Mouse (Mus musculus): ENCODE data around the gene Astn2. TPM values are rescaled to one million over a fixed set of nuclear protein-coding genes. Genes with fewer than 3 reads are reported as not detected.

Gene Astn2
- polyA plus RNA-seq, 1 experiment = not detected

DNA sequence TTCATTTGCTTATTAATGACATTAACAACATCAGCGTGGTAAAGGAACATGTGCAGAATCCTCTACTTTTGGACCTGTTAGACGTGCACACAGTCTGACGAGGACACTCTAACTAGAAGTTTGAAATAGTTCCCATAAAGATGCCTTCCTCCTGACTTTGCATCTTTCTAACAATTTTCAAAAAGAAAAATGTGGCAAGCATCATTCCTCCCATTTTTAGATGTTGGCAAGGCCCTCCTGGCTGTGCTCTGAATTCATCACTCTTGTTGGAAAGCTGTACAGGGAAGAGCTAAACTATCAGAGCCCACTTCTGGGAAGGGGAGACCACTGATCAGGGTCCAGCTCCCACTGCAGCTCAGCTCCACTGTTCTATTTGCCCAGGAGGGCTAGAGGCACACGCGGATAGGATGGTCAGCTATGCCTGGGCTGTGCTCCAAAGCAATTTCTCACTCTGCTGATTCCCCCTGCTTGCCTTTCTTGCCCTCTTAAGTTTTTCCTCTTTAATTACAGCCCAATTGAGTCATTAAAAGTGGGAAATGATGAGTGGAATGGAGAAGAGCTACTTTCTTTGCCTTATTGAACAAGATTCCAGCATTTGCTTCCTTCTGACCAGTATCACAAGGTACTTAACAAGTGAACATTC, 630.9 kb downstream of the Astn2 start:
- no peak overlapping the region for H3K27ac ChIP-seq (ENCODE audit: insufficient read depth, low read depth, low read length)
- no peaks in the 10 kb centered on the region for H3K4me1 ChIP-seq (ENCODE audit: control insufficient read depth, insufficient read depth, low read length)
- no peak for TF ChIP-seq POLR2A (IDR thresholded peaks at IDR 0.05; ENCODE audit: borderline replicate concordance, low read depth, low read length)
- no peak for TF ChIP-seq CTCF (IDR thresholded peaks at IDR 0.05; ENCODE audit: low read depth, low read length)
- H3K4me3 ChIP-seq (ENCODE audit: insufficient read depth, low read length) = no peak overlapping the region

DNA sequence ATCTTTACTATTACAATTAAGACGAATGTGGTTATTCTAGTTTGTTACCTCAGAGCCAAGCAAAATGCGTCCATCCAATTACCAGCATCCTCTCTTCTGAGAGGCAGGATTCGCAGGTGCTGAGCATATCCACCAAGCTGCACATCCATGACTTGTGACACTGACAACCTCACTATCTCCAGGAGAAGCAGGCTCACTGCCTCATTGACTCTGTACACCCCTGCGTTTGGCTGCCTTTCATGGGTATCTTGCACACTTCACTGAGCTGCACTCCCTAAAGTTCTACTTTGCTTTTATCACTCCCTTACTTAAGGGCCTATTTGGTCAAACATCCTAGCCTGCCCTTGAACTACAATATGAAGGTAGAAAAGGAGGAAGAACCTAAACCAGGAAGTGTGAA, 633.5 kb downstream of the Astn2 start:
- H3K4me1 ChIP-seq (ENCODE audit: control insufficient read depth, insufficient read depth, low read length) = no peaks in the 10 kb centered on the region

DNA sequence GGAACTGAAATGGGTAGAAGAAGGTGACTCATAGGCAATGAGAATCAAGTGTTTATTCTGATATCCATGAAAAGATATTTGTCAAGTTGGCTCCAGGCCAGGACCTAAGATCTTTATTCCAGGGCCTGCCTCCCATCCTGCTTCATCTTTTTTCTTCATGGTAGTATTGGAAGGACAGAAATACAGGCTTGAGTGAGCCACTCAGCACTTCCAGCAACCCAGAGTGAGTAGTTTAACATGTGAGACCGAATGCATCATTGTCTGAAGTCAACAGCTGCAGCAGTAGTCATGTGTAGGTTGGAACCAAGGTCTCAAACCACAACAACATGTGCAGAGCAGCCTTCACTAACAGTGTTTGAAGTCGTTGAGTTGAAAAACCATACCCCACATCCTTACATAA, 636.5 kb downstream of the Astn2 start:
- no peak for TF ChIP-seq POLR2A (IDR thresholded peaks at IDR 0.05; ENCODE audit: borderline replicate concordance, low read depth, low read length)
- no peak for TF ChIP-seq CTCF (IDR thresholded peaks at IDR 0.05; ENCODE audit: low read depth, low read length)
- no peak overlapping the region for H3K4me3 ChIP-seq (ENCODE audit: insufficient read depth, low read length)
- H3K4me1 ChIP-seq (ENCODE audit: control insufficient read depth, insufficient read depth, low read length) = no peaks in the 10 kb centered on the region
- no peak overlapping the region for H3K27ac ChIP-seq (ENCODE audit: insufficient read depth, low read depth, low read length)

More for the DNA sequence above, 633.5 kb downstream of the Astn2 start:
- no peak for TF ChIP-seq POLR2A (IDR thresholded peaks at IDR 0.05; ENCODE audit: borderline replicate concordance, low read depth, low read length)
- no peak for TF ChIP-seq CTCF (IDR thresholded peaks at IDR 0.05; ENCODE audit: low read depth, low read length)
- H3K4me3 ChIP-seq (ENCODE audit: insufficient read depth, low read length) = no peak overlapping the region
- H3K27ac ChIP-seq (ENCODE audit: insufficient read depth, low read depth, low read length) = no peak overlapping the region

DNA sequence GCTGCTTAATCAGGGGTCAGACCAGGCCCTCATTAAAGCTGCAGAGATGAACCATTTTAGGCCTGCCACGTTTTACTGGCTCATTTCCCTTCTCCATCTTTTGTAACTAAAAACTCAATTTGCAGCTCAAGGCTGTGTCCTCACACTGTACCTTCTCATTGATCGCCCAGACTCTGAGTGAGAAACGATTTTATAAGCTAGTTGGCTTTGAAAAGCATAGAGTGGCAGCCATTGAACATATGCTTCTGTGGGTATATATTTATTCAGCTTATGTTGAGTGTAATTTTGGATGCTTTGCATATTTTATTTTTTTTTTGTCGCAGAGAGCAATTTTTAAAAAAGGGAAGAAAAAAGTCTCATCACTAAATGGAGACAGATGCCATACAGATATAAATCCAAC, 637.0 kb downstream of the Astn2 start:
- TF ChIP-seq POLR2A (IDR thresholded peaks at IDR 0.05; ENCODE audit: borderline replicate concordance, low read depth, low read length) (no peak), CTCF (IDR thresholded peaks at IDR 0.05; ENCODE audit: low read depth, low read length) (no peak)
- Histone ChIP-seq H3K27ac (ENCODE audit: insufficient read depth, low read depth, low read length) (no peak overlapping the region), H3K4me1 (ENCODE audit: control insufficient read depth, insufficient read depth, low read length) (no peaks in the 10 kb centered on the region), H3K4me3 (ENCODE audit: insufficient read depth, low read length) (no peak overlapping the region)

DNA sequence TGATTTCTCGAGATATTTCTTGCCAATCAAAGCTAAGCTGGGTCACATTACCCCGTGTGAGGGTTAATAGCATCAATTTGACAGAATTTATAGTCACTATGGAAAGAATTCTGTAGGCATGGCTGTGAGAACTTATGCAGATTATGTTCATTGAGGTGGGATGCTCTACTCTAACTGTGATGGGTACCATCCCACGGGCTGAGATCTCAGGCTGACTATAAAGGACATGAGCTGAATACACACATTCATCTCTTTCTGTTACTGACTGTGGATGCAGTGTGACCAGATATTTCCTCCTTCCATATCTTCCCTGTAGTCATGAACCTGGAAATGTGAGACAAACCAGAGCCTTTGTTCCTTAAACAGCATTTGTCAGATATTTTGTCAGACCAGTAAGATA, 639.1 kb downstream of the Astn2 start:
- Histone ChIP-seq H3K4me1 (ENCODE audit: control insufficient read depth, insufficient read depth, low read length) (no peaks in the 10 kb centered on the region), H3K27ac (ENCODE audit: insufficient read depth, low read depth, low read length) (no peak overlapping the region), H3K4me3 (ENCODE audit: insufficient read depth, low read length) (no peak overlapping the region)
- TF ChIP-seq CTCF (IDR thresholded peaks at IDR 0.05; ENCODE audit: low read depth, low read length) = no peak
- TF ChIP-seq POLR2A (IDR thresholded peaks at IDR 0.05; ENCODE audit: borderline replicate concordance, low read depth, low read length) = no peak

DNA sequence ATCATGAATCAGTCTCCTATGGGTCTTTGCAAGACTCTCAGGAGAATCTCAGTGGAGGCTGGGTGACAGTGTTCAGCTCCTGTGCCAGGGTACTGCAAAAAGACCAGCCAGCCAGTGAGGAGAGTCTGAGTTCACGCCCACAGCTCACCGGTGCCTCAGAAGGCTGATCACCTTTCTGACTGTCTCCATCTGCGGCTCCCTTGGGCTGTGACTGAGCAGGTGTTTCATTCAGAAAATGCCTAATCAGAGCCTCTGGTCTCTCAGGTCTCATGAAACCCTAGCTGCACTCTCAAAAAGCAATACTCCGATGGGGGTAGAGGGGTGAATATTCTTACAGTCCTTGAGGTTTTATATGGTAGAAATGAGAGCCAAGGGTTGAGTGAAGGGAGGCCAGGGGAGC, 640.1 kb downstream of the Astn2 start:
- Histone ChIP-seq H3K4me1 (ENCODE audit: control insufficient read depth, insufficient read depth, low read length) (no peaks in the 10 kb centered on the region), H3K4me3 (ENCODE audit: insufficient read depth, low read length) (no peak overlapping the region), H3K27ac (ENCODE audit: insufficient read depth, low read depth, low read length) (no peak overlapping the region)
- TF ChIP-seq CTCF (IDR thresholded peaks at IDR 0.05; ENCODE audit: low read depth, low read length) (no peak), POLR2A (IDR thresholded peaks at IDR 0.05; ENCODE audit: borderline replicate concordance, low read depth, low read length) (no peak)

- no peak overlapping the region for H3K27ac ChIP-seq (ENCODE audit: insufficient read depth, low read depth, low read length)
- H3K4me1 ChIP-seq (ENCODE audit: control insufficient read depth, insufficient read depth, low read length) = no peaks in the 10 kb centered on the region
- no peak overlapping the region for H3K4me3 ChIP-seq (ENCODE audit: insufficient read depth, low read length)
- no peak for TF ChIP-seq POLR2A (IDR thresholded peaks at IDR 0.05; ENCODE audit: borderline replicate concordance, low read depth, low read length)
- no peak for TF ChIP-seq CTCF (IDR thresholded peaks at IDR 0.05; ENCODE audit: low read depth, low read length)
Observed at GRCm38 (mm10) chr4:65763823-65764222, 640.6 kb downstream of the Astn2 start.

- TF ChIP-seq POLR2A (IDR thresholded peaks at IDR 0.05; ENCODE audit: borderline replicate concordance, low read depth, low read length) = no peak
- no peak for TF ChIP-seq CTCF (IDR thresholded peaks at IDR 0.05; ENCODE audit: low read depth, low read length)
- no peak overlapping the region for H3K27ac ChIP-seq (ENCODE audit: insufficient read depth, low read depth, low read length)
Observed at GRCm38 (mm10) chr4:65762116-65762515, 642.3 kb downstream of the Astn2 start.

DNA sequence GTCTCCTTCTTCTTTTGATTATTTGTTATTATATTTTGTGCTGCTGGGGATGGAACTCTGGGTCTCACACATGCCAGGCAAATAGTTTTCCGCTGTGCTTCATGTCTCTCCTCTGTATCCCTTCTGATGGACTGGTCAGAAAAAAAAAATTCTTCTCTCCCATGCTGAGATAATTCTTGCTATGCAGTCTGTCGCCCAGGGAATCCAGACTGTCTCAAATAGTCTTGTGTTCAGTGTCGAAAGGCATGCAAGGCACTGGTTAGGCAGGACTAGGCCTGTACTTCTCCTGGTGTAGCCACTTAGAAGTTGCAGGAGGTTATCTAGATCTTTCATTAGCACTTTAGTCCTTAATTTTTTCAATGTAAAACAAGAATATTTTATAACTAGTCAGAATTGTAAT, 642.8 kb downstream of the Astn2 start:
- Histone ChIP-seq H3K4me3 (ENCODE audit: insufficient read depth, low read length) (no peak overlapping the region), H3K4me1 (ENCODE audit: control insufficient read depth, insufficient read depth, low read length) (no peaks in the 10 kb centered on the region), H3K27ac (ENCODE audit: insufficient read depth, low read depth, low read length) (no peak overlapping the region)
- no peak for TF ChIP-seq POLR2A (IDR thresholded peaks at IDR 0.05; ENCODE audit: borderline replicate concordance, low read depth, low read length)
- no peak for TF ChIP-seq CTCF (IDR thresholded peaks at IDR 0.05; ENCODE audit: low read depth, low read length)

More at GRCm38 (mm10) chr4:65762116-65762515, 642.3 kb downstream of the Astn2 start:
- Histone ChIP-seq H3K4me3 (ENCODE audit: insufficient read depth, low read length) (no peak overlapping the region), H3K4me1 (ENCODE audit: control insufficient read depth, insufficient read depth, low read length) (no peaks in the 10 kb centered on the region)

DNA sequence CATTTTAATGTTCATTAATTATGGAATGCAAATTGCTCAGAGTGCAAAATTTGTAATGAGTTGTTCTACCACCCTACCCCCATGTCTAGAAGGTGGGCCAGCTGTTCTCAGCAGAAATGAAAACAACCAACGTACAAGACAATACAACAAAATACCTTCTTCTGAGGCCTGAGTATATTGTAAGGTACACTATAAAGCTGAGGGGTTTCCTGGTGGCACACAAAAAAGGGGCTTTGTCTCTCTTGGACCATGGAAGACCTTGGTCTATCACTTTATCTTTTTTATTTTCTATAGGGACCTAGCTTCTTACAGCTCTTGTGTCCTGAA, 645.6 kb downstream of the Astn2 start:
- TF ChIP-seq POLR2A (IDR thresholded peaks at IDR 0.05; ENCODE audit: borderline replicate concordance, low read depth, low read length) (no peak), CTCF (IDR thresholded peaks at IDR 0.05; ENCODE audit: low read depth, low read length) (no peak)
- Histone ChIP-seq H3K4me3 (ENCODE audit: insufficient read depth, low read length) (no peak overlapping the region), H3K27ac (ENCODE audit: insufficient read depth, low read depth, low read length) (no peak overlapping the region), H3K4me1 (ENCODE audit: control insufficient read depth, insufficient read depth, low read length) (no peaks in the 10 kb centered on the region)
